Mouse (Mus musculus): ENCODE data around the gene Try10.

GRCm38 (mm10) chr6:41386781-41387180 is 32.9 kb downstream of the Try10 start:
- TF ChIP-seq NANOG (IDR thresholded peaks at IDR 0.05; ENCODE audit: borderline replicate concordance, low read length) (no peak), CTCF (conservative IDR thresholded peaks at IDR 0.05; ENCODE audit: low read length) (no peak)

All from E14TG2a.4 (cell line).